Mouse (Mus musculus) cerebellum, postnatal 36 days (tissue): ENCODE measurements around the gene Rin3.

Experiments used
- DNase-seq, 2 experiments: peaks; one replicate each; pipeline ENCODE4 v3.0.0; 2021 to 2022; ENCODE audit warnings: mixed read lengths in 2 of 2

Gene Rin3

GRCm38 (mm10) chr12:102372322-102372721 lies 89.5 kb downstream of the Rin3 start:
- DNase-seq: no peak

- no peak for DNase-seq
These were observed 99.3 kb downstream of the Rin3 start for GRCm38 (mm10) chr12:102382180-102382579.

GRCm38 (mm10) chr12:102383288-102383687 lies 100.4 kb downstream of the Rin3 start:
- DNase-seq: no peak

- peak; percentile 41 to 63 for DNase-seq
These were observed 102.0 kb downstream of the Rin3 start for GRCm38 (mm10) chr12:102384819-102385218.

- peak; percentile 90 to 92 for DNase-seq
These were observed 104.5 kb downstream of the Rin3 start for GRCm38 (mm10) chr12:102387219-102387917.

- no peak for DNase-seq
These were observed 107.2 kb downstream of the Rin3 start for GRCm38 (mm10) chr12:102390042-102390441.

GRCm38 (mm10) chr12:102391109-102391508 lies 108.3 kb downstream of the Rin3 start:
- no peak for DNase-seq

GRCm38 (mm10) chr12:102391982-102392381 lies 109.1 kb downstream of the Rin3 start:
- DNase-seq: peak; percentile 18 to 33

GRCm38 (mm10) chr12:102394496-102394895 lies 111.6 kb downstream of the Rin3 start:
- DNase-seq: no peak

- peak; percentile 25 to 27 for DNase-seq
These were observed 112.7 kb downstream of the Rin3 start for GRCm38 (mm10) chr12:102395537-102395936.

- no peak for DNase-seq
These were observed 113.4 kb downstream of the Rin3 start for GRCm38 (mm10) chr12:102395998-102396991.

GRCm38 (mm10) chr12:102398588-102398987 lies 115.7 kb downstream of the Rin3 start:
- no peak for DNase-seq

GRCm38 (mm10) chr12:102413171-102413570 lies 130.3 kb downstream of the Rin3 start:
- no peak for DNase-seq

GRCm38 (mm10) chr12:102414686-102415085 lies 131.8 kb downstream of the Rin3 start:
- DNase-seq: peak in 1 of 2 experiments; percentile 23

- peak; percentile 24 to 26 for DNase-seq
These were observed 133.6 kb downstream of the Rin3 start for GRCm38 (mm10) chr12:102416391-102416837.

- DNase-seq: no peak
These were observed 134.2 kb downstream of the Rin3 start for GRCm38 (mm10) chr12:102416955-102417510.

GRCm38 (mm10) chr12:102417701-102418100 lies 134.9 kb downstream of the Rin3 start:
- no peak for DNase-seq

- DNase-seq: peak; percentile 48 to 57
These were observed 136.7 kb downstream of the Rin3 start for GRCm38 (mm10) chr12:102419544-102419943.

- no peak for DNase-seq
These were observed 137.5 kb downstream of the Rin3 start for GRCm38 (mm10) chr12:102420168-102420890.

- DNase-seq: peak; percentile 24 to 26
These were observed 139.2 kb downstream of the Rin3 start for GRCm38 (mm10) chr12:102422065-102422464.

- no peak for DNase-seq
These were observed 139.9 kb downstream of the Rin3 start for GRCm38 (mm10) chr12:102422623-102423320.

GRCm38 (mm10) chr12:102423625-102424024 lies 140.8 kb downstream of the Rin3 start:
- DNase-seq: no peak
